Mouse (Mus musculus) large intestine, adult 2 months (tissue): ENCODE results near the gene Marc2. TPM values are rescaled to one million over a fixed set of nuclear protein-coding genes. Genes with fewer than 3 reads are reported as not detected.
A peak's percentile ranks its signal among the peaks of the same experiment; 100 is the strongest.

Experiments
- DNase-seq: peaks from one replicate; pipeline ENCODE4 v3.0.0-alpha.2; 2012; ENCODE audit warnings: low read depth, low spot score
- WGBS: fragments of 180-500 bp; shearing (Covaris S2); methylation state at CpG from one replicate; pipeline ENCODE4 v1.1.7; 2018; 5-methylcytosine and 5-hydroxymethylcytosine counted together
- polyA plus RNA-seq: library from polyadenylated mRNA; depleted of rRNA; stranded (reverse); fragments of >200 nt; gene quantifications from 2 replicates; pipeline ENCODE4 v1.2.3, GENCODE M21; 2012

Marc2 gene
- polyA plus RNA-seq, 1 experiment = 148 TPM

- DNase-seq = no peak
- 16% methylated on average over 52 of the region's 52 CpGs for WGBS
These were observed 35.3 kb downstream of the Marc2 start, which contains the start of gene Marc1 for GRCm38 (mm10) chr1:184810780-184811575. Gene Marc1 (minus strand): TSS chr1:184811313.

- DNase-seq = no peak
- WGBS = 47% methylated on average over 6 of the region's 6 CpGs
These were observed 36.7 kb downstream of the Marc2 start for GRCm38 (mm10) chr1:184809578-184810001.

- no peak for DNase-seq
- 77% methylated on average over 17 of the region's 17 CpGs for WGBS
These were observed 37.7 kb downstream of the Marc2 start for GRCm38 (mm10) chr1:184808418-184809012.

GRCm38 (mm10) chr1:184807627-184808417 lies 38.4 kb downstream of the Marc2 start:
- WGBS = 26% methylated on average over 15 of the region's 15 CpGs
- no peak for DNase-seq

- no peak for DNase-seq
- 60% methylated on average over 7 of the region's 7 CpGs for WGBS
These were observed 39.1 kb downstream of the Marc2 start for GRCm38 (mm10) chr1:184807123-184807522.

- 93% methylated on average over 4 of the region's 4 CpGs for WGBS
- DNase-seq = no peak
These were observed 40.5 kb downstream of the Marc2 start for GRCm38 (mm10) chr1:184805749-184806148.

GRCm38 (mm10) chr1:184793163-184793876 lies 52.9 kb downstream of the Marc2 start:
- DNase-seq = peak; percentile 42
- WGBS = 14% methylated on average over 27 of the region's 27 CpGs

GRCm38 (mm10) chr1:184791109-184791508 lies 55.1 kb downstream of the Marc2 start:
- no peak for DNase-seq
- 16% methylated on average over 2 of the region's 2 CpGs for WGBS

- 58% methylated on average over 13 of the region's 13 CpGs for WGBS
- no peak for DNase-seq
These were observed 59.7 kb downstream of the Marc2 start for GRCm38 (mm10) chr1:184786376-184787151.

GRCm38 (mm10) chr1:184783641-184784040 lies 62.6 kb downstream of the Marc2 start:
- no peak for DNase-seq
- 68% methylated on average over 4 of the region's 4 CpGs for WGBS

GRCm38 (mm10) chr1:184782161-184782513 lies 64.1 kb downstream of the Marc2 start:
- 35% methylated on average over 14 of the region's 14 CpGs for WGBS
- no peak for DNase-seq

GRCm38 (mm10) chr1:184781286-184782160 lies 64.7 kb downstream of the Marc2 start:
- DNase-seq = no peak
- 62% methylated on average over 10 of the region's 10 CpGs for WGBS

- DNase-seq = no peak
- 93% methylated on average over 6 of the region's 6 CpGs for WGBS
These were observed 68.1 kb downstream of the Marc2 start for GRCm38 (mm10) chr1:184778157-184778556.

- 40% methylated on average over 22 of the region's 22 CpGs for WGBS
- DNase-seq = no peak
These were observed 69.0 kb downstream of the Marc2 start for GRCm38 (mm10) chr1:184777061-184777795.

GRCm38 (mm10) chr1:184775289-184775688 lies 71.0 kb downstream of the Marc2 start:
- 39% methylated on average over 9 of the region's 9 CpGs for WGBS
- DNase-seq = no peak

GRCm38 (mm10) chr1:184771891-184772249 lies 74.4 kb downstream of the Marc2 start:
- WGBS = 23% methylated on average over 9 of the region's 9 CpGs
- no peak for DNase-seq

GRCm38 (mm10) chr1:184771202-184771890 lies 74.9 kb downstream of the Marc2 start:
- 24% methylated on average over 18 of the region's 18 CpGs for WGBS
- no peak for DNase-seq
